Mouse (Mus musculus) midbrain, postnatal 0 days (tissue): ENCODE measurements around the gene Acp5. TPM values are rescaled to one million over a fixed set of nuclear protein-coding genes. Genes with fewer than 3 reads are reported as not detected.
A peak's percentile ranks its signal among the peaks of the same experiment; 100 is the strongest.

Source experiments
- ATAC-seq: fragments of 200-750 bp; cut with Nextera tagmentation; 2 replicates; pipeline ENCODE4 v1.8.0; 2017; ENCODE audit warnings: moderate number of reproducible peaks, mild to moderate bottlenecking, moderate TSS enrichment, moderate library complexity; ENCODE audit not compliant: low FRiP score
- DNase-seq: peaks from one replicate; pipeline ENCODE4 v3.0.0-alpha.2; 2015; ENCODE audit warnings: low spot score
- H3K27ac ChIP-seq: fragments of 300-500 bp; sonication (generic); 2 replicates; pipeline ENCODE4 v1.5.1; 2014; ENCODE audit warnings: low read depth, mild to moderate bottlenecking, low read length, mixed read lengths
- H3K27me3 ChIP-seq: fragments of 300-500 bp; sonication (generic); 2 replicates; pipeline ENCODE4 v1.6.1; 2014; ENCODE audit warnings: low read length, control low read depth, mixed read lengths; ENCODE audit not compliant: insufficient read depth
- H3K36me3 ChIP-seq: fragments of 300-500 bp; sonication (generic); 2 replicates; pipeline ENCODE4 v1.6.1; 2014; ENCODE audit warnings: low read length, control low read depth, mixed read lengths; ENCODE audit not compliant: insufficient read depth
- H3K4me1 ChIP-seq: fragments of 300-500 bp; sonication (generic); 2 replicates; pipeline ENCODE4 v1.6.1; 2014; ENCODE audit warnings: mild to moderate bottlenecking, control low read depth, antibody characterized with exemption, low read length, mixed read lengths; ENCODE audit not compliant: insufficient read depth
- H3K4me2 ChIP-seq: fragments of 300-500 bp; sonication (generic); 2 replicates; pipeline ENCODE4 v1.6.1; 2014; ENCODE audit warnings: low read depth, mild to moderate bottlenecking, low read length, mixed read lengths; ENCODE audit not compliant: poor library complexity, severe bottlenecking
- H3K4me3 ChIP-seq: fragments of 300-500 bp; sonication (generic); 2 replicates; pipeline ENCODE4 v1.5.1; 2014; ENCODE audit warnings: low read depth, mild to moderate bottlenecking, low read length, moderate library complexity
- H3K9ac ChIP-seq: fragments of 300-500 bp; sonication (generic); replicated peaks from 2 replicates; pipeline ENCODE4 v1.6.1; 2014; ENCODE audit warnings: mild to moderate bottlenecking, low read length, moderate library complexity, mixed read lengths; ENCODE audit not compliant: poor library complexity, severe bottlenecking
- H3K9me3 ChIP-seq: fragments of 300-500 bp; sonication (generic); 2 replicates; pipeline ENCODE4 v1.6.1; 2016; ENCODE audit warnings: low read length, control low read depth
- CTCF ChIP-seq: IDR thresholded peaks from 2 replicates; pipeline ENCODE4 v1.5.1; 2016; ENCODE audit warnings: antibody characterized with exemption, mild to moderate bottlenecking
- WGBS: fragments of 180-500 bp; shearing (Covaris S2); extraction: QIAGEN DNeasy Blood & Tissue Kit; methylation state at CpG from one replicate; pipeline ENCODE4 v1.1.7; 2014; 5-methylcytosine and 5-hydroxymethylcytosine counted together
- polyA plus RNA-seq: library from polyadenylated mRNA; unstranded; fragments of >200 nt; fragmentation: Nextera tagmentation; extraction: Ambion mirVana; gene quantifications from 2 replicates; pipeline ENCODE4 v1.2.1, GENCODE M21; 2015
- total RNA-seq: library from RNA; depleted of rRNA; stranded (reverse); fragments of >200 nt; gene quantifications from 2 replicates; pipeline ENCODE4 v1.2.3, GENCODE M21; 2014

Gene Acp5
- total and polyA plus RNA-seq, 2 experiments from 2014 or later = 0.47 to 2.9 TPM

GRCm38 (mm10) chr9:22116740-22117426, 18.6 kb downstream of the Acp5 start, which contains the start of gene Elof1:
Gene Elof1 (minus strand): TSS chr9:22117172.
- peak within 1 kb of the TSS; percentile 93 for H3K4me3 ChIP-seq
- under 1% methylated on average over 52 of the region's 52 CpGs for WGBS
- ATAC-seq (peak; percentile 91), DNase-seq (peak; percentile 99)
- no peak; the same call in 1 of the 2 replicates for TF ChIP-seq CTCF
- H3K36me3 ChIP-seq = peaks cover 19% of the 10 kb centered on the region
- no peaks in the 10 kb centered on the region for H3K27me3 ChIP-seq
- H3K4me1 ChIP-seq = peaks cover 6% of the 10 kb centered on the region; the same call in 1 of the 2 replicates
- H3K4me2 ChIP-seq = peak within 1 kb of the TSS; percentile 69
- peak within 1 kb of the TSS; percentile 74 for H3K27ac ChIP-seq
- no peaks in the 10 kb centered on the region for H3K9me3 ChIP-seq
- H3K9ac ChIP-seq = peak within 1 kb of the TSS; percentile 81

- no peaks in the 10 kb centered on the region for H3K9me3 ChIP-seq
- TF ChIP-seq CTCF = no peak
- ATAC-seq (no peak), DNase-seq (peak; percentile 50)
- H3K27me3 ChIP-seq = no peaks in the 10 kb centered on the region
- H3K4me2 ChIP-seq = peak overlapping the region; percentile 69
- H3K4me1 ChIP-seq = peaks cover 6% of the 10 kb centered on the region; the same call in 1 of the 2 replicates
- whole genome bisulfite sequencing = 17% methylated on average over 15 of the region's 15 CpGs
- H3K36me3 ChIP-seq = peaks cover 24% of the 10 kb centered on the region
- H3K27ac ChIP-seq = 0 out of 2 replicates have a peak overlapping the region, but pooled peaks have one; percentile 62
- peak overlapping the region; percentile 81 for H3K9ac ChIP-seq
- H3K4me3 ChIP-seq = peak overlapping the region; percentile 93
Observed at GRCm38 (mm10) chr9:22116086-22116485, 19.4 kb downstream of the Acp5 start.

GRCm38 (mm10) chr9:22115635-22116034, 19.9 kb downstream of the Acp5 start:
- H3K27ac ChIP-seq = no peak overlapping the region
- TF ChIP-seq CTCF = no peak
- H3K9me3 ChIP-seq = no peaks in the 10 kb centered on the region
- no peaks in the 10 kb centered on the region for H3K27me3 ChIP-seq
- H3K36me3 ChIP-seq = peaks cover 28% of the 10 kb centered on the region
- no peak for ATAC-seq
- DNase-seq = no peak
- 90% methylated on average over 4 of the region's 4 CpGs for WGBS
- H3K4me2 ChIP-seq = peak overlapping the region; percentile 69
- peak overlapping the region; percentile 93 for H3K4me3 ChIP-seq
- H3K4me1 ChIP-seq = peaks cover 6% of the 10 kb centered on the region; the same call in 1 of the 2 replicates
- H3K9ac ChIP-seq = peak overlapping the region; percentile 81; the same call in 1 of the 2 replicates

- Histone ChIP-seq H3K4me2 (no peak overlapping the region), H3K9me3 (no peaks in the 10 kb centered on the region), H3K36me3 (peaks cover 26% of the 10 kb centered on the region), H3K27ac (no peak overlapping the region), H3K9ac (no peak overlapping the region), H3K27me3 (no peaks in the 10 kb centered on the region), H3K4me3 (no peak overlapping the region), H3K4me1 (no peaks in the 10 kb centered on the region)
- 89% methylated on average over 9 of the region's 9 CpGs for WGBS
- ATAC-seq (no peak), DNase-seq (no peak)
- TF ChIP-seq CTCF = no peak
Observed at GRCm38 (mm10) chr9:22108194-22108593, 27.3 kb downstream of the Acp5 start.

- DNase-seq (no peak), ATAC-seq (no peak)
- TF ChIP-seq CTCF = no peak
- H3K36me3 ChIP-seq = no peaks in the 10 kb centered on the region
- H3K9me3 ChIP-seq = no peaks in the 10 kb centered on the region
- no peaks in the 10 kb centered on the region for H3K4me1 ChIP-seq
- H3K9ac ChIP-seq = no peak overlapping the region
- H3K4me3 ChIP-seq = no peak overlapping the region
- 5% methylated on average over 18 of the region's 18 CpGs for WGBS
- no peak overlapping the region; the same call in 1 of the 2 replicates for H3K4me2 ChIP-seq
- H3K27me3 ChIP-seq = peaks cover 30% of the 10 kb centered on the region
- H3K27ac ChIP-seq = no peak overlapping the region
Observed at GRCm38 (mm10) chr9:22099922-22100321, 35.6 kb downstream of the Acp5 start.

- Histone ChIP-seq H3K9ac (no peak within 1 kb of the TSS), H3K4me2 (no peak within 1 kb of the TSS; the same call in 1 of the 2 replicates), H3K4me1 (no peaks in the 10 kb centered on the region), H3K9me3 (no peaks in the 10 kb centered on the region), H3K27ac (no peak within 1 kb of the TSS), H3K4me3 (no peak within 1 kb of the TSS), H3K36me3 (no peaks in the 10 kb centered on the region), H3K27me3 (peaks cover 30% of the 10 kb centered on the region)
- no peak for TF ChIP-seq CTCF
- ATAC-seq (no peak), DNase-seq (no peak)
- 12% methylated on average over 14 of the region's 14 CpGs for WGBS
Observed at GRCm38 (mm10) chr9:22098993-22099696, 36.4 kb downstream of the Acp5 start, which contains the start of gene Cnn1. Gene Cnn1 (plus strand): TSS chr9:22099216.
